Mouse (Mus musculus) embryo, embryonic 10.5 days (tissue): ENCODE measurements around the gene Disp3.

Source experiments
- DNase-seq: peaks from one replicate; pipeline ENCODE4 v3.0.0-alpha.2; 2015; ENCODE audit warnings: low spot score

Disp3 gene

GRCm38 (mm10) chr4:148287476-148288054 is at the start of gene Disp3:
Gene Disp3, minus strand, starts transcription at chr4:148287965.
- DNase-seq = no peak

GRCm38 (mm10) chr4:148330269-148330668 is 42.5 kb upstream of the Disp3 start:
- DNase-seq = no peak

GRCm38 (mm10) chr4:148329431-148329830 is 41.7 kb upstream of the Disp3 start:
- DNase-seq = no peak

- DNase-seq = no peak
Measured at GRCm38 (mm10) chr4:148328237-148328636, 40.5 kb upstream of the Disp3 start.

GRCm38 (mm10) chr4:148327266-148327997 is 39.7 kb upstream of the Disp3 start:
- DNase-seq = peak; percentile 74

GRCm38 (mm10) chr4:148326791-148327190 is 39.0 kb upstream of the Disp3 start:
- DNase-seq = peak; percentile 38

GRCm38 (mm10) chr4:148325951-148326350 is 38.2 kb upstream of the Disp3 start:
- no peak for DNase-seq

GRCm38 (mm10) chr4:148325057-148325456 is 37.3 kb upstream of the Disp3 start:
- DNase-seq = no peak

GRCm38 (mm10) chr4:148322152-148322551 is 34.4 kb upstream of the Disp3 start:
- no peak for DNase-seq

GRCm38 (mm10) chr4:148319366-148319765 is 31.6 kb upstream of the Disp3 start:
- no peak for DNase-seq

GRCm38 (mm10) chr4:148315377-148316175 is 27.8 kb upstream of the Disp3 start:
- no peak for DNase-seq

GRCm38 (mm10) chr4:148314396-148314795 is 26.6 kb upstream of the Disp3 start:
- DNase-seq = no peak

- DNase-seq = no peak
Measured at GRCm38 (mm10) chr4:148313601-148314000, 25.8 kb upstream of the Disp3 start.

- DNase-seq = no peak
Measured at GRCm38 (mm10) chr4:148312296-148313116, 24.7 kb upstream of the Disp3 start.

GRCm38 (mm10) chr4:148310845-148311244 is 23.1 kb upstream of the Disp3 start:
- no peak for DNase-seq

- no peak for DNase-seq
Measured at GRCm38 (mm10) chr4:148310126-148310525, 22.4 kb upstream of the Disp3 start.

- DNase-seq = peak; percentile 46
Measured at GRCm38 (mm10) chr4:148306406-148307083, 18.8 kb upstream of the Disp3 start.

- DNase-seq = no peak
Measured at GRCm38 (mm10) chr4:148298720-148299119, 11.0 kb upstream of the Disp3 start.

- DNase-seq = no peak
Measured at GRCm38 (mm10) chr4:148297640-148298039, 9.9 kb upstream of the Disp3 start.

GRCm38 (mm10) chr4:148293319-148293718 is 5.6 kb upstream of the Disp3 start:
- peak; percentile 83 for DNase-seq

- DNase-seq = no peak
Measured at GRCm38 (mm10) chr4:148291849-148292248, 4.1 kb upstream of the Disp3 start.
